ENCODE assay signal across 9 mouse cellular contexts in genomic region chr14:24747796-24748496, GRCm38 (mm10).
DNase-seq lines count a peak whose midpoint lies in the region; ATAC-seq and TF ChIP-seq lines count a peak whose summit lies in the region.
"Had no signal": no experiment of that assay in that cellular context is flagged by ENCODE, and none has a peak within 500 bp of the region (broad histone marks: within the 10 kb centered on the region; RNA-seq: fewer than 3 reads in every experiment).

No protein-coding gene starts in this region.

- TF ChIP-seq CTCF in midbrain, postnatal 0 days (IDR thresholded peaks at IDR 0.05): no peak
- TF ChIP-seq CTCF in stomach, postnatal 0 days (IDR thresholded peaks at IDR 0.05; ENCODE audit: low read depth): no peak

- no peak overlapping the region for H3K9ac ChIP-seq in midbrain, postnatal 0 days (replicated peaks; ENCODE audit: low read length, poor library complexity, severe bottlenecking)
- no peak overlapping the region for H3K9ac ChIP-seq in midbrain, embryonic 16.5 days (ENCODE audit: low read depth, low read length)
- no peak overlapping the region for H3K9ac ChIP-seq in limb, embryonic 15.5 days
- H3K9ac ChIP-seq in stomach, postnatal 0 days (ENCODE audit: low read length): no peak overlapping the region

- WGBS in midbrain, postnatal 0 days: 49% methylated on average over 7 of the region's 7 CpGs
- 64% methylated on average over 7 of the region's 7 CpGs for WGBS in midbrain, embryonic 16.5 days
- 36% methylated on average over 7 of the region's 7 CpGs for WGBS in limb, embryonic 15.5 days
- WGBS in stomach, postnatal 0 days: 26% methylated on average over 7 of the region's 7 CpGs

- no peaks in the 10 kb centered on the region for H3K9me3 ChIP-seq in midbrain, postnatal 0 days (ENCODE audit: low read length)
- no peaks in the 10 kb centered on the region for H3K9me3 ChIP-seq in midbrain, embryonic 16.5 days (replicated peaks; ENCODE audit: control insufficient read depth, low read length, poor library complexity, severe bottlenecking)
- H3K9me3 ChIP-seq in limb, embryonic 15.5 days: no peaks in the 10 kb centered on the region
- H3K9me3 ChIP-seq in stomach, postnatal 0 days (ENCODE audit: control insufficient read depth, low read length): no peaks in the 10 kb centered on the region

- no peak overlapping the region for H3K4me3 ChIP-seq in midbrain, postnatal 0 days (ENCODE audit: low read depth, low read length)
- no peak overlapping the region for H3K4me3 ChIP-seq in midbrain, embryonic 16.5 days (ENCODE audit: low read depth, low read length)
- no peak overlapping the region for H3K4me3 ChIP-seq in limb, embryonic 15.5 days
- no peak overlapping the region for H3K4me3 ChIP-seq in stomach, postnatal 0 days (ENCODE audit: low read depth, low read length)

- H3K4me2 ChIP-seq in midbrain, postnatal 0 days (ENCODE audit: low read depth, low read length, poor library complexity, severe bottlenecking): no peak overlapping the region
- no peak overlapping the region for H3K4me2 ChIP-seq in midbrain, embryonic 16.5 days (ENCODE audit: low read length)
- H3K4me2 ChIP-seq in limb, embryonic 15.5 days: no peak overlapping the region
- H3K4me2 ChIP-seq in stomach, postnatal 0 days (replicated peaks; ENCODE audit: low read depth): 0 out of 2 replicates have a peak overlapping the region, but pooled peaks have one; percentile 17

- 0 out of 2 replicates have a peak, but pooled peaks cover 7% of the 10 kb centered on the region for H3K4me1 ChIP-seq in midbrain, postnatal 0 days (ENCODE audit: insufficient read depth, low read length)
- peaks cover 9% of the 10 kb centered on the region for H3K4me1 ChIP-seq in midbrain, embryonic 16.5 days (ENCODE audit: control insufficient read depth, insufficient read depth, low read length)
- peaks cover 29% of the 10 kb centered on the region for H3K4me1 ChIP-seq in limb, embryonic 15.5 days
- 0 out of 2 replicates have a peak, but pooled peaks cover 4% of the 10 kb centered on the region for H3K4me1 ChIP-seq in stomach, postnatal 0 days (replicated peaks; ENCODE audit: control insufficient read depth, insufficient read depth)

- ATAC-seq in midbrain, postnatal 0 days (ENCODE audit: low FRiP score): peak; percentile 52; the same call in 1 of the 2 replicates
- no peak for ATAC-seq in midbrain, embryonic 16.5 days
- ATAC-seq in limb, embryonic 15.5 days (ENCODE audit: insufficient number of reproducible peaks, low FRiP score, low TSS enrichment, low read depth): peak; percentile 71; the same call in 1 of the 2 replicates
- peak; percentile 90 for ATAC-seq in stomach, postnatal 0 days (ENCODE audit: low FRiP score, low TSS enrichment)
- no peak for ATAC-seq in erythroid progenitor cell, adult 5-6 weeks (replicated peaks; ENCODE audit: low FRiP score, poor library complexity, severe bottlenecking)
- ATAC-seq: Patski had no signal

- no peaks in the 10 kb centered on the region for H3K36me3 ChIP-seq in midbrain, postnatal 0 days (ENCODE audit: insufficient read depth, low read length)
- H3K36me3 ChIP-seq in midbrain, embryonic 16.5 days (ENCODE audit: control insufficient read depth, insufficient read depth, low read length): no peaks in the 10 kb centered on the region
- no peaks in the 10 kb centered on the region for H3K36me3 ChIP-seq in limb, embryonic 15.5 days
- H3K36me3 ChIP-seq in stomach, postnatal 0 days (ENCODE audit: control insufficient read depth, insufficient read depth, low read length): no peaks in the 10 kb centered on the region

- DNase-seq in midbrain, postnatal 0 days (ENCODE audit: low spot score): peak; percentile 32
- peak; percentile 33 for DNase-seq in heart, postnatal 25 days (ENCODE audit: low spot score)
- DNase-seq in stomach, postnatal 0 days (ENCODE audit: low spot score): peak; percentile 27
- DNase-seq in frontal cortex, postnatal 14 days (ENCODE audit: low spot score in 2 of 2): no peak
- no peak for DNase-seq in frontal cortex, postnatal 10 days (ENCODE audit: low spot score in 2 of 2)

- no peak overlapping the region for H3K27ac ChIP-seq in midbrain, postnatal 0 days (ENCODE audit: low read depth, low read length)
- H3K27ac ChIP-seq in midbrain, embryonic 16.5 days (ENCODE audit: low read length): no peak overlapping the region
- peak overlapping the region; percentile 76 for H3K27ac ChIP-seq in limb, embryonic 15.5 days
- H3K27ac ChIP-seq in stomach, postnatal 0 days (replicated peaks): peak overlapping the region; percentile 78

- intact Hi-C loops in heart, postnatal 25 days (cut with DNase I): no loop called here

- H3K27me3 ChIP-seq in midbrain, postnatal 0 days (ENCODE audit: insufficient read depth, low read length): no peaks in the 10 kb centered on the region
- H3K27me3 ChIP-seq in midbrain, embryonic 16.5 days (ENCODE audit: control insufficient read depth, insufficient read depth, low read depth, low read length): no peaks in the 10 kb centered on the region
- no peaks in the 10 kb centered on the region for H3K27me3 ChIP-seq in limb, embryonic 15.5 days
- H3K27me3 ChIP-seq in stomach, postnatal 0 days (ENCODE audit: control insufficient read depth, insufficient read depth, low read length): no peaks in the 10 kb centered on the region

- no peak for TF ChIP-seq EP300 in stomach, postnatal 0 days (optimal IDR thresholded peaks at IDR 0.05)

Comparison
In these comparisons a context has a peak if more than half of its experiments do, and no peak if none do; other contexts are left out.
1. ATAC-seq: peak in midbrain, postnatal 0 days (single experiment), limb, embryonic 15.5 days (single experiment) and stomach, postnatal 0 days (single experiment); none in midbrain, embryonic 16.5 days (single experiment) and erythroid progenitor cell, adult 5-6 weeks (single experiment).
2. DNase-seq: peak in midbrain, postnatal 0 days (single experiment), heart, postnatal 25 days (single experiment) and stomach, postnatal 0 days (single experiment); none in frontal cortex, postnatal 14 days (0 of 2) and frontal cortex, postnatal 10 days (0 of 2).
3. H3K27ac ChIP-seq: peak in limb, embryonic 15.5 days (single experiment) and stomach, postnatal 0 days (single experiment); none in midbrain, postnatal 0 days (single experiment) and midbrain, embryonic 16.5 days (single experiment).